Mouse (Mus musculus) hindbrain, postnatal 0 days (tissue): Measurements from ENCODE around the gene Fam169b. TPM values are rescaled to one million over a fixed set of nuclear protein-coding genes. Genes with fewer than 3 reads are reported as not detected.

Experiments
- ATAC-seq: fragments of 200-750 bp; cut with Nextera tagmentation; 2 replicates; pipeline ENCODE4 v1.8.0; 2017; ENCODE audit warnings: mild to moderate bottlenecking, moderate TSS enrichment, moderate library complexity
- DNase-seq: peaks from one replicate; pipeline ENCODE4 v3.0.0-alpha.2; 2015; ENCODE audit warnings: low spot score
- H3K27ac ChIP-seq: fragments of 300-500 bp; sonication (generic); 2 replicates; pipeline ENCODE4 v1.5.1; 2014; ENCODE audit warnings: mild to moderate bottlenecking
- H3K27me3 ChIP-seq: fragments of 300-500 bp; sonication (generic); 2 replicates; pipeline ENCODE4 v1.6.1; 2014; ENCODE audit warnings: low read length, mixed read lengths; ENCODE audit not compliant: insufficient read depth
- H3K36me3 ChIP-seq: fragments of 300-500 bp; sonication (generic); 2 replicates; pipeline ENCODE4 v1.6.1; 2014; ENCODE audit warnings: low read length, mixed read lengths; ENCODE audit not compliant: insufficient read depth
- H3K4me1 ChIP-seq: fragments of 300-500 bp; sonication (generic); 2 replicates; pipeline ENCODE4 v1.6.1; 2014; ENCODE audit warnings: antibody characterized with exemption, low read length, mixed read lengths; ENCODE audit not compliant: insufficient read depth
- H3K4me2 ChIP-seq: fragments of 300-500 bp; sonication (generic); 2 replicates; pipeline ENCODE4 v1.6.1; 2014; ENCODE audit warnings: low read depth, mild to moderate bottlenecking, low read length, moderate library complexity, mixed read lengths
- H3K4me3 ChIP-seq: fragments of 300-500 bp; sonication (generic); 2 replicates; pipeline ENCODE4 v1.5.1; 2014; ENCODE audit warnings: low read length
- H3K9ac ChIP-seq: fragments of 300-500 bp; sonication (generic); replicated peaks from 2 replicates; pipeline ENCODE4 v1.6.1; 2014; ENCODE audit warnings: mild to moderate bottlenecking, low read length, moderate library complexity, mixed read lengths
- H3K9me3 ChIP-seq: fragments of 300-500 bp; sonication (generic); 2 replicates; pipeline ENCODE4 v1.6.1; 2016; ENCODE audit warnings: low read length, mixed read lengths
- CTCF ChIP-seq: IDR thresholded peaks from 2 replicates; pipeline ENCODE4 v1.5.1; 2016; ENCODE audit warnings: antibody characterized with exemption, control low read depth, low read depth
- WGBS: fragments of 180-500 bp; shearing (Covaris S2); extraction: QIAGEN DNeasy Blood & Tissue Kit; methylation state at CpG from one replicate; pipeline ENCODE4 v1.1.7; 2014; 5-methylcytosine and 5-hydroxymethylcytosine counted together
- polyA plus RNA-seq: library from polyadenylated mRNA; unstranded; fragments of >200 nt; fragmentation: Nextera tagmentation; extraction: Ambion mirVana; gene quantifications from 2 replicates; pipeline ENCODE4 v1.2.1, GENCODE M21; 2015
- total RNA-seq: library from RNA; depleted of rRNA; stranded (reverse); fragments of >200 nt; gene quantifications from 2 replicates; pipeline ENCODE4 v1.2.3, GENCODE M21; 2014

Gene Fam169b
- total and polyA plus RNA-seq, 2 experiments from 2014 or later, result 0.15 to 0.21 TPM

GRCm38 (mm10) chr7:68293997-68294789 is 20.6 kb downstream of the Fam169b start:
- H3K9ac ChIP-seq, result no peak overlapping the region
- H3K9me3 ChIP-seq, result no peaks in the 10 kb centered on the region
- no peak overlapping the region for H3K4me2 ChIP-seq
- no peak overlapping the region for H3K4me3 ChIP-seq
- ATAC-seq, result no peak
- DNase-seq, result no peak
- 73% methylated on average over 16 of the region's 16 CpGs for WGBS
- no peak for TF ChIP-seq CTCF
- H3K4me1 ChIP-seq, result no peaks in the 10 kb centered on the region
- H3K27ac ChIP-seq, result no peak overlapping the region
- no peaks in the 10 kb centered on the region for H3K27me3 ChIP-seq
- no peaks in the 10 kb centered on the region for H3K36me3 ChIP-seq

- no peak overlapping the region for H3K4me2 ChIP-seq
- no peak for ATAC-seq
Observed at GRCm38 (mm10) chr7:68296487-68296886, 22.8 kb downstream of the Fam169b start.

GRCm38 (mm10) chr7:68298381-68299076 is 24.9 kb downstream of the Fam169b start:
- H3K27me3 ChIP-seq, result no peaks in the 10 kb centered on the region
- no peaks in the 10 kb centered on the region for H3K9me3 ChIP-seq
- no peak overlapping the region for H3K9ac ChIP-seq
- DNase-seq (no peak), ATAC-seq (no peak)
- H3K36me3 ChIP-seq, result no peaks in the 10 kb centered on the region
- H3K27ac ChIP-seq, result no peak overlapping the region
- 86% methylated on average over 13 of the region's 13 CpGs for WGBS
- no peak overlapping the region for H3K4me2 ChIP-seq
- H3K4me3 ChIP-seq, result no peak overlapping the region
- no peaks in the 10 kb centered on the region for H3K4me1 ChIP-seq
- no peak for TF ChIP-seq CTCF

More at GRCm38 (mm10) chr7:68296487-68296886, 22.8 kb downstream of the Fam169b start:
- 88% methylated on average over 5 of the region's 5 CpGs for WGBS
- H3K27me3 ChIP-seq, result no peaks in the 10 kb centered on the region
- no peak for DNase-seq
- H3K36me3 ChIP-seq, result no peaks in the 10 kb centered on the region
- no peak for TF ChIP-seq CTCF
- H3K9me3 ChIP-seq, result no peaks in the 10 kb centered on the region
- no peak overlapping the region for H3K9ac ChIP-seq
- no peaks in the 10 kb centered on the region for H3K4me1 ChIP-seq
- H3K4me3 ChIP-seq, result no peak overlapping the region
- H3K27ac ChIP-seq, result no peak overlapping the region

- H3K4me3 ChIP-seq, result no peak overlapping the region
- H3K36me3 ChIP-seq, result no peaks in the 10 kb centered on the region
- H3K9me3 ChIP-seq, result no peaks in the 10 kb centered on the region
- H3K4me2 ChIP-seq, result no peak overlapping the region
- no peak overlapping the region for H3K27ac ChIP-seq
- DNase-seq (no peak), ATAC-seq (no peak)
- no peak overlapping the region for H3K9ac ChIP-seq
- no peaks in the 10 kb centered on the region for H3K27me3 ChIP-seq
- 79% methylated on average over 7 of the region's 7 CpGs for WGBS
- no peak for TF ChIP-seq CTCF
- no peaks in the 10 kb centered on the region for H3K4me1 ChIP-seq
Observed at GRCm38 (mm10) chr7:68301160-68301559, 27.5 kb downstream of the Fam169b start.

GRCm38 (mm10) chr7:68302586-68303433 is 29.2 kb downstream of the Fam169b start:
- no peaks in the 10 kb centered on the region for H3K27me3 ChIP-seq
- TF ChIP-seq CTCF, result peak; percentile 96
- H3K9me3 ChIP-seq, result no peaks in the 10 kb centered on the region
- no peak overlapping the region for H3K27ac ChIP-seq
- DNase-seq (peak; percentile 91), ATAC-seq (peak; percentile 85)
- H3K4me1 ChIP-seq, result no peaks in the 10 kb centered on the region
- no peaks in the 10 kb centered on the region for H3K36me3 ChIP-seq
- no peak overlapping the region; the same call in 1 of the 2 replicates for H3K4me3 ChIP-seq
- H3K4me2 ChIP-seq, result peak overlapping the region; percentile 42
- WGBS, result 24% methylated on average over 18 of the region's 18 CpGs
- H3K9ac ChIP-seq, result no peak overlapping the region

GRCm38 (mm10) chr7:68303685-68304084 is 30.0 kb downstream of the Fam169b start:
- no peaks in the 10 kb centered on the region for H3K36me3 ChIP-seq
- no peak overlapping the region for H3K27ac ChIP-seq
- no peak overlapping the region for H3K4me2 ChIP-seq
- WGBS, result 73% methylated on average over 6 of the region's 6 CpGs
- TF ChIP-seq CTCF, result no peak
- no peak for ATAC-seq
- no peaks in the 10 kb centered on the region for H3K9me3 ChIP-seq
- no peaks in the 10 kb centered on the region for H3K4me1 ChIP-seq
- no peaks in the 10 kb centered on the region for H3K27me3 ChIP-seq
- no peak overlapping the region for H3K9ac ChIP-seq
- no peak overlapping the region for H3K4me3 ChIP-seq
- no peak for DNase-seq
